In genomic region chr12:77570501-77570900, GRCm38 (mm10) we compare ENCODE assay signal across 11 mouse cellular contexts.
A peak's percentile ranks its signal among the peaks of the same experiment; 100 is the strongest.
DNase-seq lines count a peak whose midpoint lies in the region; TF ChIP-seq lines count a peak whose summit lies in the region.
"Had no signal": no experiment of that assay in that cellular context is flagged by ENCODE, and none has a peak within 500 bp of the region (broad histone marks: within the 10 kb centered on the region; RNA-seq: fewer than 3 reads in every experiment).

No protein-coding gene starts in this region.

- intact Hi-C loops in gastrocnemius, adult 2 months (cut with DNase I): loop anchor here (5.0 kb wide), 1 partner anchor 97 kb away; no protein-coding TSS in a partner anchor
- intact Hi-C loops in gastrocnemius, postnatal 36 days (cut with DNase I): loop anchor here (5.0 kb wide), 1 partner anchor 97 kb away; no protein-coding TSS in a partner anchor

- no peak overlapping the region for H3K9ac ChIP-seq in liver, adult 2 months (ENCODE audit: low read depth, low read length)
- H3K9ac ChIP-seq: hindbrain, embryonic 15.5 days; midbrain, embryonic 12.5 days had no signal

- no peak for TF ChIP-seq POLR2A in liver, adult 2 months (IDR thresholded peaks at IDR 0.05; ENCODE audit: extremely low read depth, insufficient read depth, low read length)
- no peak for TF ChIP-seq POLR2A in brain, embryonic 14.5 days (IDR thresholded peaks at IDR 0.05; ENCODE audit: borderline replicate concordance, extremely low read depth, insufficient read depth, insufficient read length, poor library complexity, severe bottlenecking)

- no peak overlapping the region for H3K27ac ChIP-seq in gastrocnemius, adult 2 months
- H3K27ac ChIP-seq in liver, adult 2 months (replicated peaks; ENCODE audit: insufficient read depth, low read depth, low read length): no peak overlapping the region
- H3K27ac ChIP-seq: hindbrain, embryonic 15.5 days; midbrain, embryonic 12.5 days had no signal

- H3K36me3 ChIP-seq in liver, adult 2 months (ENCODE audit: control insufficient read depth, insufficient read depth, low read length): no peaks in the 10 kb centered on the region
- H3K36me3 ChIP-seq in E14TG2a.4 (ENCODE audit: insufficient read depth, low read length): peaks cover 5% of the 10 kb centered on the region; the same call in 1 of the 2 replicates
- H3K36me3 ChIP-seq: hindbrain, embryonic 15.5 days; midbrain, embryonic 12.5 days had no signal

- H3K79me2 ChIP-seq in liver, adult 2 months (ENCODE audit: control insufficient read depth, insufficient read depth, low read length): no peaks in the 10 kb centered on the region

- peak; percentile 34 for TF ChIP-seq CTCF in gastrocnemius, adult 2 months (IDR thresholded peaks at IDR 0.05)
- TF ChIP-seq CTCF in liver, adult 2 months (IDR thresholded peaks at IDR 0.05; ENCODE audit: low read depth, low read length): peak; percentile 37
- TF ChIP-seq CTCF in E14TG2a.4 (conservative IDR thresholded peaks at IDR 0.05; ENCODE audit: low read length): peak; percentile 27
- peak; percentile 44; the same call in 1 of the 2 replicates for TF ChIP-seq CTCF in brain, embryonic 14.5 days (IDR thresholded peaks at IDR 0.05; ENCODE audit: borderline replicate concordance, extremely low read depth, insufficient read depth, insufficient read length)

- no peaks in the 10 kb centered on the region for H3K27me3 ChIP-seq in liver, adult 2 months (ENCODE audit: control insufficient read depth, insufficient read depth, low read length)
- no peaks in the 10 kb centered on the region for H3K27me3 ChIP-seq in E14TG2a.4 (ENCODE audit: insufficient read depth, low read length)
- H3K27me3 ChIP-seq: hindbrain, embryonic 15.5 days; midbrain, embryonic 12.5 days had no signal

- no peaks in the 10 kb centered on the region for H3K4me1 ChIP-seq in liver, adult 2 months (ENCODE audit: control insufficient read depth, insufficient read depth, low read length)
- peaks cover 6% of the 10 kb centered on the region; the same call in 1 of the 2 replicates for H3K4me1 ChIP-seq in E14TG2a.4 (replicated peaks; ENCODE audit: low read depth, low read length)
- H3K4me1 ChIP-seq: hindbrain, embryonic 15.5 days; midbrain, embryonic 12.5 days had no signal

- WGBS in liver, adult 2 months: 79% methylated on average over 3 of the region's 3 CpGs

- H3K4me3 ChIP-seq in gastrocnemius, adult 2 months: no peak overlapping the region
- H3K4me3 ChIP-seq in liver, adult 2 months (ENCODE audit: insufficient read depth, low read depth, low read length): no peak overlapping the region
- H3K4me3 ChIP-seq in E14TG2a.4 (replicated peaks; ENCODE audit: low read length): no peak overlapping the region
- H3K4me3 ChIP-seq: hindbrain, embryonic 15.5 days; midbrain, embryonic 12.5 days had no signal

- H3K9me3 ChIP-seq in E14TG2a.4 (ENCODE audit: low read length): no peaks in the 10 kb centered on the region
- H3K9me3 ChIP-seq: hindbrain, embryonic 15.5 days; midbrain, embryonic 12.5 days had no signal

- no peak for DNase-seq in gastrocnemius, adult 2 months
- DNase-seq in gastrocnemius, postnatal 36 days: no peak
- no peak for DNase-seq in liver, adult 2 months (ENCODE audit: extremely low read depth, low read depth, low spot score)
- no peak for DNase-seq in liver
- no peak for DNase-seq in brain, embryonic 14.5 days (ENCODE audit: low read depth)
- no peak for DNase-seq in urinary bladder, postnatal 25 days (ENCODE audit: low spot score)
- DNase-seq in gastrocnemius, postnatal 10 days: no peak
- DNase-seq: cerebellum, adult 8-10 months had no signal
